Mouse (Mus musculus): Measurements from ENCODE around the gene Bcas3. TPM values are rescaled to one million over a fixed set of nuclear protein-coding genes. Genes with fewer than 3 reads are reported as not detected.

The Bcas3 gene
- polyA plus RNA-seq, 1 experiment from 2014 or later, result 26.5 TPM

DNA sequence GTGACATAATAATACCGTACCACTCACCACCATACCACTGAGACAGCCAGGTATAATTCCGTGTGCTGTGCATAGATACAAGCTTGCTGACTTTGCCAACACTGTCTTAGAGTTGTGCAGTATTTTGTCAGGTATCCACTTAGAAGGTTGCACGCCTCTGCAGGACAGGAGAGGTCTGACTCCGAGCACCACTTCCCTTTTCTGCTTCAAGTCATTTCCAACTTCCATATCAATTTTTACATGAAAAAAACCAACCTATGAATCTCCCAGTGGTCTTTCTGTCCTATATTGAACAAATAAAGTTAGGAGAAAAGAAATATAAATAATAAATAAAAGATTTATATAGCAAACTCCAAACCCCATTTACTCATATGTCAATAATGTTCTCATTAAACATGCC lies 152.8 kb downstream of the Bcas3 start:
- Histone ChIP-seq H3K27me3 (ENCODE audit: low read depth, poor library complexity, severe bottlenecking) (no peaks in the 10 kb centered on the region), H3K27ac (no peak overlapping the region), H3K9me3 (replicated peaks) (no peaks in the 10 kb centered on the region), H3K36me3 (no peaks in the 10 kb centered on the region), H3K4me1 (no peaks in the 10 kb centered on the region), H3K4me3 (no peak overlapping the region)
- WGBS, result 89% methylated on average over 4 of the region's 4 CpGs
- DNase-seq (ENCODE audit: low spot score), result no peak

- Histone ChIP-seq H3K27ac (no peak overlapping the region), H3K9me3 (replicated peaks) (no peaks in the 10 kb centered on the region), H3K27me3 (ENCODE audit: low read depth, poor library complexity, severe bottlenecking) (peaks cover 1% of the 10 kb centered on the region), H3K36me3 (no peaks in the 10 kb centered on the region), H3K4me3 (no peak overlapping the region), H3K4me1 (no peaks in the 10 kb centered on the region)
- DNase-seq (ENCODE audit: low spot score), result no peak
- 90% methylated on average over 12 of the region's 12 CpGs for WGBS
Measured at GRCm38 (mm10) chr11:85509334-85509733, 156.4 kb downstream of the Bcas3 start.

DNA sequence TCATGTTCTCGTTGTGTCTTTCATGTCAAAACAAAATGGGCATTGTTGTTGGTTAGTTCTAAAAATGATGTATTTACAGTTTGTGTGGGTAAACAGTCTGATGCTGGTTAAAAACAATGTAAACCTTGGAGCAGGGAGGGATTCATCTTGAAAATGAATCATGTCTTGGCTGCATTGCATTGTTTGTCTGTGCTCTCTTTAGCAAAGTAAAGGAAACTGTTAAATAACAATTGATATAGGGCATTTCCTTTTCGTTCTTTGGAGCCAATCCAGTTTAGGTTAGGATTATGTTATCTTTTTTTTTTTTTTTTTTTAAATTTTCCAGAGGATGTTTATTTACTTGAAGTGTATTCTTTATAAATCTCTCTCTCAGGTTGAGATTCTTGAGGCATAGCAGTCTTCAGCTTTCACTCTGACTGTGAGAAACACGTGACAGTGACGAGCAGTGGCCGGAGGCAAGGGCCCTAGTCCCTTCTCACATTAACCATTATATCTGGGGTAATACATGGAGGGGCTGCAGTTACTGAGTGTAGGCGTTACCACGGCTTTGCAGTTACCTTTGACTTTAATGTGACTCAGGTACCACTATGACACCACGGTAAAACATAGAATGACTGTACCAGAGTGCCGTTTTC lies 158.4 kb downstream of the Bcas3 start:
- Histone ChIP-seq H3K27me3 (ENCODE audit: low read depth, poor library complexity, severe bottlenecking) (peaks cover 15% of the 10 kb centered on the region), H3K36me3 (no peaks in the 10 kb centered on the region), H3K4me1 (no peaks in the 10 kb centered on the region), H3K4me3 (no peak overlapping the region), H3K9me3 (replicated peaks) (no peaks in the 10 kb centered on the region), H3K27ac (no peak overlapping the region)
- no peak for DNase-seq (ENCODE audit: low spot score)
- WGBS, result 88% methylated on average over 9 of the region's 9 CpGs

- Histone ChIP-seq H3K27me3 (ENCODE audit: low read depth, poor library complexity, severe bottlenecking) (peaks cover 57% of the 10 kb centered on the region), H3K9me3 (replicated peaks) (no peaks in the 10 kb centered on the region), H3K4me1 (peaks cover 3% of the 10 kb centered on the region; the same call in 1 of the 2 replicates), H3K27ac (no peak overlapping the region), H3K36me3 (no peaks in the 10 kb centered on the region), H3K4me3 (no peak overlapping the region)
- no peak for DNase-seq (ENCODE audit: low spot score)
- 90% methylated on average over 7 of the region's 7 CpGs for WGBS
Measured at GRCm38 (mm10) chr11:85516724-85517123, 163.8 kb downstream of the Bcas3 start.

DNA sequence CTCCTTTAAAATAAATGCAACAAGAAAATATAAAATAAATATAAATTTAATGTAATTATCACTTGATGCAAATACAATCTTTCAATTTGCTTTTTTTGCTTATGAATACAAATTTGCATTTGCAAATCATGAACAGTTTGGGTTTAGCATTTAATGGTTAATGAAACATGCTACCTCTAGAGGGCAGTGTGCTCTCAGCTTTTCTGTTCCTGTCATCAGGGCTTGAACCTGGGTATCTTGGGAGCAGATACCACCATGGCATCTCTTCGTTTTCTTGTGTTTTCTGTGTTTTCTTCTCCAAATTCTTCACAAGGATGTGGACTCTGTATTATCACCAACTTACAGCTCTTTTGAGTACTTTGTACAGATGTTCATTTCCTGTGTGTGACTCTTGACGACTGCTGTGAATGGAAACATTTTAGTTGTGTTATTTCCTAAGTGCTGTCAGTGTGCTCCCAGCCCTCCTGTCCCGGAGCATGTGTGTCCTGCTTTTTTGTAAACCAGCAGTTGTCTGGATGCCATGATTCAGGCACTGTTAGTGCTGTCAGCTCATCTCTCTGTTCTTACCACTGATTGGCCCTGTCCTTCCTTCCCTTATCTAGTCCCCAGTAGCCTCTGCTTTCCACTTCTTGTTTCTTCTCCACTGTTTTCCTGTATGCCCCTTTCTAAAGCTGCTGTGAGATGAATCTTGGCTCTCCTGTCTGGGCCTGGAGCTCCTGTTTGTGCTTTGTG lies 165.2 kb downstream of the Bcas3 start:
- Histone ChIP-seq H3K4me3 (no peak overlapping the region), H3K4me1 (peaks cover 3% of the 10 kb centered on the region; the same call in 1 of the 2 replicates), H3K27ac (no peak overlapping the region), H3K36me3 (no peaks in the 10 kb centered on the region), H3K9me3 (replicated peaks) (no peaks in the 10 kb centered on the region), H3K27me3 (ENCODE audit: low read depth, poor library complexity, severe bottlenecking) (peaks cover 65% of the 10 kb centered on the region)
- DNase-seq (ENCODE audit: low spot score), result peak; percentile 45
- WGBS, result 51% methylated on average over 3 of the region's 3 CpGs

DNA sequence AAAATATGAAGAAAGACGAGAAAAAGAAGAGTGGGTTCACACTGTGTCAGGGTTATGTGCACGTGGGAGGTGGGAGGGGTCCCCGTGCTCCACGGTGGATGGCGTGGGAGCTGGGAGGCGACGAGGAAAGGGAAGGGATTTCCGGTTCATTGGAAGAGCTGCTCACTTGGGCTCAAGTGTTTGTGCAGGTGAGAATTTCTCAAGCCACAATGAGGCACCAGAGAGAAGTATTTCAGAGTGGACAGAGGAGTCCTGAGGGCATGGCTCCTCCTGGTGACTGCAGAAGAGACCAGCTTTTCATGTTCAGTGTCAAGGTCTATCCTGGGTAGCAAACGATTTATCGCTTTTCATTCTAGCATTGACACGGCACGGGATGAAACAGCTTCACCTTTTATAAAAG lies 167.3 kb downstream of the Bcas3 start:
- Histone ChIP-seq H3K36me3 (no peaks in the 10 kb centered on the region), H3K27me3 (ENCODE audit: low read depth, poor library complexity, severe bottlenecking) (peaks cover 63% of the 10 kb centered on the region), H3K4me1 (peaks cover 22% of the 10 kb centered on the region), H3K9me3 (replicated peaks) (no peaks in the 10 kb centered on the region), H3K4me3 (no peak overlapping the region), H3K27ac (no peak overlapping the region)
- DNase-seq (ENCODE audit: low spot score), result no peak
- WGBS, result 85% methylated on average over 12 of the region's 12 CpGs

DNA sequence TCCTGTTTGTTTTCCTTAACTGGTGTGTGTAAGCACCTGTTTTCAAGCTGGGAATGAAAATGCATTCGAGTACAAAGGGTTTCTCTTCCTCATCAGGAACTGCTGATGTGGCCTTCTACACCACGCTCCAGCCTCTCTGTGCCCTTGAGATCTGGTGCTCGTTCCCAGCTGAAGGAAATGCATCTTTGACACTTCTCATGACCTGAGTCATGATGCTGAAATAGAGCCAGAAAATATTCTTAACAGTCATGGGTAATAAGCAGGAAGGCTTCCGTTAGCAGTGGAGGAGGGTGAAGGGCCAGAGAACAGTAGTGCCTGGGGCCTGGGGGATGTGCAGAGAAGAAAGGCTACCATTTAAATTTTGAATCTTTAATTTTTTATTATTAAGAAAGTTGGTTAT lies 168.0 kb downstream of the Bcas3 start:
- WGBS, result 70% methylated on average over 4 of the region's 4 CpGs
- no peak overlapping the region for H3K27ac ChIP-seq
- DNase-seq (ENCODE audit: low spot score), result no peak
- H3K9me3 ChIP-seq (replicated peaks), result no peaks in the 10 kb centered on the region
- H3K4me3 ChIP-seq, result no peak overlapping the region
- H3K36me3 ChIP-seq, result no peaks in the 10 kb centered on the region
- H3K27me3 ChIP-seq (ENCODE audit: low read depth, poor library complexity, severe bottlenecking), result peaks cover 66% of the 10 kb centered on the region
- H3K4me1 ChIP-seq, result peaks cover 29% of the 10 kb centered on the region

GRCm38 (mm10) chr11:85523646-85524045 lies 170.7 kb downstream of the Bcas3 start:
- Histone ChIP-seq H3K36me3 (no peaks in the 10 kb centered on the region), H3K4me3 (no peak overlapping the region), H3K9me3 (replicated peaks) (no peaks in the 10 kb centered on the region), H3K27ac (peak overlapping the region; percentile 40; the same call in 1 of the 2 replicates), H3K27me3 (ENCODE audit: low read depth, poor library complexity, severe bottlenecking) (peaks cover 67% of the 10 kb centered on the region), H3K4me1 (peaks cover 46% of the 10 kb centered on the region)
- DNase-seq (ENCODE audit: low spot score), result no peak
- 39% methylated on average over 6 of the region's 6 CpGs for WGBS

DNA sequence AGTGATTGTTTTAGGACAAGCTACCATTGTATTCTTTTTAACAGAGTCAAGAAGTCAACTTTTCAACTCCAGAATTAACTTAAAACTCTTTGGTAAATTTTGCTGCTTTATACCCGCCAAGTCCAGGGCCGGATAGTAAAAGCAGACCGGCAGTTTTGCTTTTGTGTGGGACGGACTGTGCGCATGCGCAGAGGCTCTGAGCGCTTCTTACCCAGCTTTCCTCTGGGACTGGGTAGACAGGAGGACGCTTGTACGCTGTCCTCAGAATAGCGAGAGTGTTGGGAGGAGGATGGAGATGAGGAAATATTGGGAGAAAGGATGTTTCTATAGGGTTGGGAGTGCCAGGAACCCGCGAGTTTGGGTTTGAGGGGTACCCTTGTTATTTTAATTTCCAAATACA lies 171.2 kb downstream of the Bcas3 start:
- peak; percentile 72 for DNase-seq (ENCODE audit: low spot score)
- peak overlapping the region; percentile 41 for H3K4me3 ChIP-seq
- H3K27me3 ChIP-seq (ENCODE audit: low read depth, poor library complexity, severe bottlenecking), result peaks cover 65% of the 10 kb centered on the region
- 28% methylated on average over 12 of the region's 12 CpGs for WGBS
- H3K4me1 ChIP-seq, result peaks cover 46% of the 10 kb centered on the region
- H3K36me3 ChIP-seq, result no peaks in the 10 kb centered on the region
- no peaks in the 10 kb centered on the region for H3K9me3 ChIP-seq (replicated peaks)
- H3K27ac ChIP-seq, result peak overlapping the region; percentile 42; the same call in 1 of the 2 replicates

- peak; percentile 40 for DNase-seq (ENCODE audit: low spot score)
- H3K36me3 ChIP-seq, result no peaks in the 10 kb centered on the region
- peaks cover 46% of the 10 kb centered on the region for H3K4me1 ChIP-seq
Measured at GRCm38 (mm10) chr11:85524841-85525500, 172.0 kb downstream of the Bcas3 start.

GRCm38 (mm10) chr11:85525501-85525885 lies 172.5 kb downstream of the Bcas3 start:
- H3K27me3 ChIP-seq (ENCODE audit: low read depth, poor library complexity, severe bottlenecking), result peaks cover 55% of the 10 kb centered on the region
- H3K9me3 ChIP-seq (replicated peaks), result no peaks in the 10 kb centered on the region
- no peak for DNase-seq (ENCODE audit: low spot score)
- WGBS, result 43% methylated on average over 10 of the region's 10 CpGs
- peaks cover 46% of the 10 kb centered on the region for H3K4me1 ChIP-seq
- H3K4me3 ChIP-seq, result no peak overlapping the region
- H3K36me3 ChIP-seq, result no peaks in the 10 kb centered on the region
- H3K27ac ChIP-seq, result peak overlapping the region; percentile 42; the same call in 1 of the 2 replicates

More at GRCm38 (mm10) chr11:85524841-85525500, 172.0 kb downstream of the Bcas3 start:
- Histone ChIP-seq H3K9me3 (replicated peaks) (no peaks in the 10 kb centered on the region), H3K4me3 (peak overlapping the region; percentile 41), H3K27me3 (ENCODE audit: low read depth, poor library complexity, severe bottlenecking) (peaks cover 60% of the 10 kb centered on the region), H3K27ac (peak overlapping the region; percentile 42; the same call in 1 of the 2 replicates)
- WGBS, result 25% methylated on average over 16 of the region's 16 CpGs

- Histone ChIP-seq H3K36me3 (no peaks in the 10 kb centered on the region), H3K27me3 (ENCODE audit: low read depth, poor library complexity, severe bottlenecking) (peaks cover 49% of the 10 kb centered on the region), H3K4me1 (peaks cover 43% of the 10 kb centered on the region), H3K4me3 (no peak overlapping the region), H3K9me3 (replicated peaks) (no peaks in the 10 kb centered on the region), H3K27ac (no peak overlapping the region)
- DNase-seq (ENCODE audit: low spot score), result no peak
- WGBS, result 50% methylated on average over 11 of the region's 11 CpGs
Measured at GRCm38 (mm10) chr11:85525979-85526775, 173.2 kb downstream of the Bcas3 start.

Data from limb, embryonic 10.5 days (tissue).